Mouse (Mus musculus): ENCODE data around the gene Jun. TPM values are rescaled to one million over a fixed set of nuclear protein-coding genes. Genes with fewer than 3 reads are reported as not detected.

The Jun gene
- total and polyA plus RNA-seq, 3 experiments = not detected

- Histone ChIP-seq H3K79me2 (ENCODE audit: control insufficient read depth, insufficient read depth, low read length, poor library complexity) (no peaks in the 10 kb centered on the region), H3K9me3 (replicated peaks; ENCODE audit: insufficient read depth, low read length) (no peaks in the 10 kb centered on the region), H3K4me3 (ENCODE audit: control insufficient read depth in 1 of 2, insufficient read depth in 1 of 2, low read depth in 2 of 2, low read length in 2 of 2) (no peak overlapping the region), H3K27ac (ENCODE audit: control insufficient read depth, low read depth, low read length) (no peak overlapping the region), H3K4me1 (ENCODE audit: control insufficient read depth in 1 of 2, insufficient read depth in 2 of 2, low read length in 2 of 2) (no peaks in the 10 kb centered on the region), H3K27me3 (ENCODE audit: control insufficient read depth in 1 of 2, insufficient read depth in 2 of 2, low read length in 2 of 2) (no peaks in the 10 kb centered on the region; a peak in 1 of 4 replicates), H3K36me3 (ENCODE audit: control insufficient read depth in 1 of 2, insufficient read depth in 2 of 2, low read length in 2 of 2) (no peaks in the 10 kb centered on the region), H3K9ac (ENCODE audit: control insufficient read depth, low read depth, low read length, poor library complexity, severe bottlenecking) (no peak overlapping the region)
- DNase-seq (ENCODE audit: low read depth, low spot score) = no peak
- TF ChIP-seq USF1 (IDR thresholded peaks at IDR 0.05; ENCODE audit: low read depth, low read length) (no peak), JUND (IDR thresholded peaks at IDR 0.05; ENCODE audit: low read depth, low read length) (no peak), MAFK (IDR thresholded peaks at IDR 0.05; ENCODE audit: borderline replicate concordance, low read depth, low read length) (no peak), RAD21 (IDR thresholded peaks at IDR 0.05; ENCODE audit: low read depth, low read length) (no peak), CHD1 (IDR thresholded peaks at IDR 0.05; ENCODE audit: low read depth, low read length) (no peak), SMC3 (IDR thresholded peaks at IDR 0.05; ENCODE audit: low read depth, low read length) (no peak), ZNF384 (IDR thresholded peaks at IDR 0.05; ENCODE audit: low read depth, low read length) (no peak), SIN3A (IDR thresholded peaks at IDR 0.05; ENCODE audit: low read length) (no peak), ETS1 (IDR thresholded peaks at IDR 0.05; ENCODE audit: low read depth, low read length) (no peak), POLR2AphosphoS5 (IDR thresholded peaks at IDR 0.05; ENCODE audit: borderline replicate concordance, low read depth, low read length) (no peak), RCOR1 (IDR thresholded peaks at IDR 0.05; ENCODE audit: low read depth, low read length) (no peak), POLR2A (IDR thresholded peaks at IDR 0.05; ENCODE audit: control insufficient read depth in 1 of 2, insufficient read depth in 1 of 2, low read depth in 1 of 2, low read length in 2 of 2, poor library complexity in 1 of 2) (no peak), CHD2 (IDR thresholded peaks at IDR 0.05; ENCODE audit: low read length) (no peak), KAT2A (conservative IDR thresholded peaks at IDR 0.05; ENCODE audit: low read depth, low read length) (no peak), GABPA (IDR thresholded peaks at IDR 0.05; ENCODE audit: low read depth, low read length) (no peak), HCFC1 (IDR thresholded peaks at IDR 0.05; ENCODE audit: low read depth, low read length) (no peak), ZKSCAN1 (IDR thresholded peaks at IDR 0.05; ENCODE audit: low read depth, low read length) (no peak), TAL1 (IDR thresholded peaks at IDR 0.05; ENCODE audit: low read length) (no peak), CTCF (IDR thresholded peaks at IDR 0.05 in 2 of 3, conservative IDR thresholded peaks at IDR 0.05 in 1 of 3; ENCODE audit: control insufficient read depth in 1 of 3, insufficient read depth in 1 of 3, low read depth in 2 of 3, low read length in 3 of 3, poor library complexity in 1 of 3, severe bottlenecking in 1 of 3) (no peak), NELFE (IDR thresholded peaks at IDR 0.05; ENCODE audit: low read depth, low read length) (no peak)
Measured at GRCm38 (mm10) chr4:95023350-95023953, 28.6 kb downstream of the Jun start.

Measured in MEL (cell line).